Mouse (Mus musculus) MEL (cell line): ENCODE data around the gene Gm20388. TPM values are rescaled to one million over a fixed set of nuclear protein-coding genes. Genes with fewer than 3 reads are reported as not detected.

Source experiments
- DNase-seq: peaks from one replicate; pipeline ENCODE4 v3.0.0; 2011; ENCODE audit warnings: low read depth, low spot score
- H3K27ac ChIP-seq: 2 replicates; pipeline ENCODE4 v1.5.1; 2012; ENCODE audit warnings: low read depth, mild to moderate bottlenecking, control low read depth, low read length, moderate library complexity; ENCODE audit not compliant: control insufficient read depth
- H3K27me3 ChIP-seq, 2 experiments: fragments of 150-350 bp in 1 of 2; sonication (generic) in 1 of 2; 2 replicates each; pipeline ENCODE4 v1.6.1; 2012; ENCODE audit warnings: low read length in 2 of 2, mild to moderate bottlenecking in 2 of 2, improper control_type of control experiment in 1 of 2, moderate library complexity in 1 of 2; ENCODE audit not compliant: insufficient read depth in 2 of 2, control insufficient read depth in 1 of 2
- H3K36me3 ChIP-seq, 2 experiments: 2 replicates each; pipeline ENCODE4 v1.6.1; 2012 to 2014; ENCODE audit warnings: low read length in 2 of 2, improper control_type of control experiment in 1 of 2, inconsistent platforms in 1 of 2, mild to moderate bottlenecking in 1 of 2; ENCODE audit not compliant: insufficient read depth in 2 of 2, control insufficient read depth in 1 of 2
- H3K4me1 ChIP-seq, 2 experiments: fragments of 150-350 bp in 1 of 2; sonication (generic) in 1 of 2; 2 replicates each; pipeline ENCODE4 v1.6.1; 2012; ENCODE audit warnings: low read length in 2 of 2, improper control_type of control experiment in 1 of 2, mild to moderate bottlenecking in 1 of 2; ENCODE audit not compliant: insufficient read depth in 2 of 2, control insufficient read depth in 1 of 2
- H3K4me3 ChIP-seq, 2 experiments: fragments of 150-350 bp in 1 of 2; sonication (generic) in 1 of 2; 2 replicates each; pipeline ENCODE4 v1.5.1; 2012; ENCODE audit warnings: low read depth in 2 of 2, low read length in 2 of 2, mild to moderate bottlenecking in 2 of 2, moderate library complexity in 2 of 2, control low read depth in 1 of 2, improper control_type of control experiment in 1 of 2; ENCODE audit not compliant: control insufficient read depth in 1 of 2, insufficient read depth in 1 of 2
- H3K79me2 ChIP-seq: 2 replicates; pipeline ENCODE4 v1.6.1; 2012; ENCODE audit warnings: mild to moderate bottlenecking, low read length, moderate library complexity; ENCODE audit not compliant: control insufficient read depth, poor library complexity, insufficient read depth
- H3K9ac ChIP-seq: 2 replicates; pipeline ENCODE4 v1.6.1; 2012; ENCODE audit warnings: low read depth, mild to moderate bottlenecking, control low read depth, low read length, moderate library complexity; ENCODE audit not compliant: control insufficient read depth, poor library complexity, severe bottlenecking
- H3K9me3 ChIP-seq: fragments of 150-350 bp; sonication (generic); replicated peaks from 2 replicates; pipeline ENCODE4 v1.6.1; 2012; ENCODE audit warnings: mild to moderate bottlenecking, low read length, improper control_type of control experiment, moderate library complexity; ENCODE audit not compliant: insufficient read depth
- BHLHE40 ChIP-seq: IDR thresholded peaks from 2 replicates; pipeline ENCODE4 v1.6.1; 2012; ENCODE audit warnings: low read depth, mild to moderate bottlenecking, inconsistent platforms, low read length, improper control_type of control experiment, borderline replicate concordance
- CHD1 ChIP-seq: IDR thresholded peaks from 2 replicates; pipeline ENCODE4 v1.6.1; 2012; ENCODE audit warnings: low read depth, mild to moderate bottlenecking, inconsistent platforms, low read length, improper control_type of control experiment
- CHD2 ChIP-seq: IDR thresholded peaks from 2 replicates; pipeline ENCODE4 v1.6.1; 2011; ENCODE audit warnings: low read length, improper control_type of control experiment
- CTCF ChIP-seq, 3 experiments: IDR thresholded peaks in 2 of 3; conservative IDR thresholded peaks in 1 of 3; 2 replicates each; pipeline ENCODE4 v1.5.1; 2011 to 2012; ENCODE audit warnings: low read length in 3 of 3, low read depth in 2 of 3, mild to moderate bottlenecking in 2 of 3, improper control_type of control experiment in 1 of 3, inconsistent platforms in 1 of 3, mixed read lengths in 1 of 3, moderate library complexity in 1 of 3; ENCODE audit not compliant: control insufficient read depth in 1 of 3, insufficient read depth in 1 of 3, poor library complexity in 1 of 3, severe bottlenecking in 1 of 3
- E2F4 ChIP-seq: IDR thresholded peaks from 2 replicates; pipeline ENCODE4 v1.6.1; 2011; ENCODE audit warnings: low read depth, low read length, improper control_type of control experiment, borderline replicate concordance
- ETS1 ChIP-seq: IDR thresholded peaks from 2 replicates; pipeline ENCODE4 v1.6.1; 2012; ENCODE audit warnings: low read depth, mild to moderate bottlenecking, inconsistent platforms, low read length, improper control_type of control experiment, moderate library complexity
- GATA1 ChIP-seq: IDR thresholded peaks from 2 replicates; pipeline ENCODE4 v1.6.1; 2011; ENCODE audit warnings: low read depth, low read length, improper control_type of control experiment
- HCFC1 ChIP-seq: IDR thresholded peaks from 2 replicates; pipeline ENCODE4 v1.6.1; 2012; ENCODE audit warnings: low read depth, mild to moderate bottlenecking, inconsistent platforms, low read length, improper control_type of control experiment, moderate library complexity
- JUND ChIP-seq: IDR thresholded peaks from 2 replicates; pipeline ENCODE4 v1.6.1; 2011; ENCODE audit warnings: low read depth, mild to moderate bottlenecking, improper control_type of control experiment, low read length
- KAT2A ChIP-seq: conservative IDR thresholded peaks from 2 replicates; pipeline ENCODE4 v1.6.1; 2012; ENCODE audit warnings: low read depth, low read length, improper control_type of control experiment, inconsistent platforms
- MAX ChIP-seq: IDR thresholded peaks from 2 replicates; pipeline ENCODE4 v1.6.1; 2011; ENCODE audit warnings: low read length, improper control_type of control experiment
- MAZ ChIP-seq: IDR thresholded peaks from 2 replicates; pipeline ENCODE4 v1.6.1; 2012; ENCODE audit warnings: low read depth, mild to moderate bottlenecking, inconsistent platforms, low read length, improper control_type of control experiment
- MEF2A ChIP-seq: IDR thresholded peaks from 2 replicates; pipeline ENCODE4 v1.6.1; 2014; ENCODE audit warnings: low read depth, mild to moderate bottlenecking, inconsistent platforms, low read length, improper control_type of control experiment; ENCODE audit not compliant: poor library complexity, insufficient replicate concordance, severe bottlenecking; ENCODE audit errors: extremely low read depth
- MXI1 ChIP-seq: IDR thresholded peaks from 2 replicates; pipeline ENCODE4 v1.6.1; 2011; ENCODE audit warnings: mild to moderate bottlenecking, low read depth, low read length, improper control_type of control experiment
- MYC ChIP-seq: IDR thresholded peaks from 2 replicates; pipeline ENCODE4 v1.6.1; 2011; ENCODE audit warnings: low read depth, mild to moderate bottlenecking, low read length, improper control_type of control experiment, moderate library complexity
- NRF1 ChIP-seq: IDR thresholded peaks from 2 replicates; pipeline ENCODE4 v1.6.1; 2014; ENCODE audit warnings: low read depth, mild to moderate bottlenecking, inconsistent platforms, low read length, improper control_type of control experiment, moderate library complexity; ENCODE audit not compliant: poor library complexity, insufficient read depth, severe bottlenecking
- POLR2AphosphoS2 ChIP-seq: IDR thresholded peaks from 2 replicates; pipeline ENCODE4 v1.6.1; 2011; ENCODE audit warnings: low read length, improper control_type of control experiment
- RCOR1 ChIP-seq: IDR thresholded peaks from 2 replicates; pipeline ENCODE4 v1.6.1; 2012; ENCODE audit warnings: low read depth, mild to moderate bottlenecking, inconsistent platforms, low read length, improper control_type of control experiment
- SMC3 ChIP-seq: IDR thresholded peaks from 2 replicates; pipeline ENCODE4 v1.6.1; 2011; ENCODE audit warnings: low read depth, low read length, improper control_type of control experiment
- TAL1 ChIP-seq: IDR thresholded peaks from 2 replicates; pipeline ENCODE4 v1.6.1; 2012; ENCODE audit warnings: mild to moderate bottlenecking, inconsistent platforms, low read length, moderate library complexity, mixed read lengths
- TBP ChIP-seq: IDR thresholded peaks from 2 replicates; pipeline ENCODE4 v1.8.0; 2011; ENCODE audit warnings: low read depth, low read length, improper control_type of control experiment
- TCF12 ChIP-seq: IDR thresholded peaks from 2 replicates; pipeline ENCODE4 v1.6.1; 2014; ENCODE audit warnings: low read depth, mild to moderate bottlenecking, inconsistent platforms, low read length, improper control_type of control experiment, moderate library complexity
- UBTF ChIP-seq: IDR thresholded peaks from 2 replicates; pipeline ENCODE4 v1.6.1; 2012; ENCODE audit warnings: low read depth, mild to moderate bottlenecking, inconsistent platforms, low read length, improper control_type of control experiment, moderate library complexity, borderline replicate concordance; ENCODE audit not compliant: insufficient read depth
- USF1 ChIP-seq: IDR thresholded peaks from 2 replicates; pipeline ENCODE4 v1.6.1; 2014; ENCODE audit warnings: low read depth, mild to moderate bottlenecking, inconsistent platforms, low read length, improper control_type of control experiment, moderate library complexity
- USF2 ChIP-seq, 2 experiments: IDR thresholded peaks; 2 replicates each; pipeline ENCODE4 v1.6.1; 2011 to 2012; ENCODE audit warnings: improper control_type of control experiment in 2 of 2, low read length in 2 of 2, borderline replicate concordance in 1 of 2, inconsistent platforms in 1 of 2, low read depth in 1 of 2, mild to moderate bottlenecking in 1 of 2; ENCODE audit not compliant: insufficient read depth in 1 of 2
- ZKSCAN1 ChIP-seq: IDR thresholded peaks from 2 replicates; pipeline ENCODE4 v1.6.1; 2012; ENCODE audit warnings: low read depth, mild to moderate bottlenecking, inconsistent platforms, low read length, improper control_type of control experiment, moderate library complexity
- ZMIZ1 ChIP-seq: IDR thresholded peaks from 2 replicates; pipeline ENCODE4 v1.6.1; 2012; ENCODE audit warnings: low read depth, mild to moderate bottlenecking, inconsistent platforms, low read length, improper control_type of control experiment, moderate library complexity
- ZNF384 ChIP-seq: IDR thresholded peaks from 2 replicates; pipeline ENCODE4 v1.6.1; 2012; ENCODE audit warnings: low read depth, mild to moderate bottlenecking, inconsistent platforms, low read length, improper control_type of control experiment
- polyA plus RNA-seq, 2 experiments: library from polyadenylated mRNA; stranded (reverse) in 1 of 2; unstranded in 1 of 2; fragments of >175 nt in 1 of 2; fragments of >200 nt in 1 of 2; gene quantifications; 2 replicates each; pipeline versions ENCODE4 v1.2.1 to v1.2.4; 2012; ENCODE audit warnings: low replicate concordance in 2 of 2, low read depth in 1 of 2; ENCODE audit not compliant: insufficient read length in 2 of 2, insufficient read depth in 1 of 2, missing spikeins in 1 of 2
- total RNA-seq: library from RNA; depleted of rRNA; stranded (reverse); fragments of 300-350 nt; gene quantifications from 2 replicates; pipeline ENCODE4 v1.2.3, GENCODE M21; 2012

Gene Gm20388
- total and polyA plus RNA-seq, 3 experiments: 11.1 to 17.8 TPM; not detected in 1

- H3K4me1 ChIP-seq: no peaks in the 10 kb centered on the region
- TF ChIP-seq NRF1 (no peak), UBTF (no peak), USF2 (IDR thresholded peaks at IDR 0.05; ENCODE audit: borderline replicate concordance in 1 of 2, insufficient read depth in 1 of 2, low read depth in 1 of 2, low read length in 2 of 2) (no peak), ZKSCAN1 (no peak), RCOR1 (no peak), E2F4 (no peak), CTCF (IDR thresholded peaks at IDR 0.05 in 2 of 3, conservative IDR thresholded peaks at IDR 0.05 in 1 of 3; ENCODE audit: control insufficient read depth in 1 of 3, insufficient read depth in 1 of 3, low read depth in 2 of 3, low read length in 3 of 3, poor library complexity in 1 of 3, severe bottlenecking in 1 of 3) (no peak), TAL1 (no peak), CHD1 (no peak), USF1 (no peak), ZNF384 (no peak), TBP (no peak), ZMIZ1 (no peak), POLR2AphosphoS2 (no peak), CHD2 (no peak), MAX (no peak)
- no peaks in the 10 kb centered on the region for H3K9me3 ChIP-seq
- no peak for DNase-seq
- H3K27ac ChIP-seq: no peak overlapping the region
- H3K79me2 ChIP-seq: no peaks in the 10 kb centered on the region
- no peaks in the 10 kb centered on the region for H3K36me3 ChIP-seq
- H3K4me3 ChIP-seq: no peak overlapping the region
- H3K9ac ChIP-seq: no peak overlapping the region
- H3K27me3 ChIP-seq: no peaks in the 10 kb centered on the region
Measured at GRCm38 (mm10) chr8:124085668-124086067, 4175.0 kb downstream of the Gm20388 start.

GRCm38 (mm10) chr8:124088092-124088613, 4177.5 kb downstream of the Gm20388 start:
- DNase-seq: no peak
- H3K27me3 ChIP-seq: no peaks in the 10 kb centered on the region
- no peaks in the 10 kb centered on the region for H3K9me3 ChIP-seq
- no peaks in the 10 kb centered on the region for H3K79me2 ChIP-seq
- H3K4me3 ChIP-seq: no peak overlapping the region
- no peak for TF ChIP-seq POLR2AphosphoS2
- no peak for TF ChIP-seq E2F4
- TF ChIP-seq MXI1: no peak
- TF ChIP-seq ETS1: no peak
- no peak for TF ChIP-seq HCFC1
- no peak for TF ChIP-seq MEF2A
- no peak for TF ChIP-seq MAZ
- TF ChIP-seq USF2 (IDR thresholded peaks at IDR 0.05; ENCODE audit: borderline replicate concordance in 1 of 2, insufficient read depth in 1 of 2, low read depth in 1 of 2, low read length in 2 of 2): no peak
- no peak for TF ChIP-seq SMC3
- TF ChIP-seq TBP: no peak
- TF ChIP-seq BHLHE40: no peak
- TF ChIP-seq CHD1: no peak
- TF ChIP-seq KAT2A: no peak
- no peak for TF ChIP-seq TCF12
- no peak for TF ChIP-seq JUND
- no peak for TF ChIP-seq ZMIZ1
- no peak for TF ChIP-seq GATA1
- no peak for TF ChIP-seq ZKSCAN1
- TF ChIP-seq MYC: no peak
- TF ChIP-seq USF1: no peak
- H3K4me1 ChIP-seq: no peaks in the 10 kb centered on the region
- H3K9ac ChIP-seq: no peak overlapping the region
- no peak overlapping the region for H3K27ac ChIP-seq
- H3K36me3 ChIP-seq: no peaks in the 10 kb centered on the region
